ENCODE assay signal across 24 mouse cellular contexts in genomic region chr11:72851214-72851613, GRCm38 (mm10).
"Had no signal": no experiment of that assay in that cellular context is flagged by ENCODE, and none has a peak within 500 bp of the region (broad histone marks: within the 10 kb centered on the region; RNA-seq: fewer than 3 reads in every experiment).

No protein-coding gene starts in this region.

- H3K9ac ChIP-seq: forebrain, postnatal 0 days; heart, embryonic 12.5 days; hindbrain, embryonic 12.5 days; hindbrain, embryonic 14.5 days; intestine, embryonic 15.5 days; limb, embryonic 12.5 days; liver, embryonic 13.5 days had no signal

- H3K4me2 ChIP-seq: heart, embryonic 12.5 days; hindbrain, embryonic 12.5 days; hindbrain, embryonic 14.5 days; intestine, embryonic 15.5 days; limb, embryonic 12.5 days; liver, embryonic 11.5 days; liver, embryonic 13.5 days had no signal

- H3K9me3 ChIP-seq: heart, embryonic 10.5 days; heart, embryonic 12.5 days; hindbrain, embryonic 10.5 days; hindbrain, embryonic 12.5 days; intestine, embryonic 15.5 days; limb, embryonic 10.5 days; limb, embryonic 12.5 days; liver, embryonic 13.5 days had no signal

- H3K4me3 ChIP-seq: heart, embryonic 10.5 days; heart, embryonic 12.5 days; hindbrain, embryonic 10.5 days; hindbrain, embryonic 12.5 days; intestine, embryonic 15.5 days; limb, embryonic 10.5 days; limb, embryonic 12.5 days; liver, embryonic 13.5 days had no signal

- H3K4me1 ChIP-seq: heart, embryonic 10.5 days; heart, embryonic 12.5 days; hindbrain, embryonic 10.5 days; hindbrain, embryonic 12.5 days; intestine, embryonic 15.5 days; limb, embryonic 10.5 days; limb, embryonic 12.5 days; liver, embryonic 13.5 days had no signal

- H3K27me3 ChIP-seq: heart, embryonic 12.5 days; hindbrain, embryonic 12.5 days; intestine, embryonic 15.5 days; limb, embryonic 12.5 days; liver, embryonic 13.5 days had no signal

- DNase-seq: gastrocnemius, postnatal 14 days; gastrocnemius, postnatal 36 days; heart, adult 18-20 months; heart, postnatal 10 days; heart, postnatal 4 days; kidney, adult 18-20 months; kidney, adult 8-10 months; kidney, postnatal 10 days; kidney, postnatal 25 days; kidney, postnatal 4 days; layer of hippocampus, adult 9-11 months; liver; liver, embryonic 13.5 days had no signal

- H3K27ac ChIP-seq: heart, embryonic 10.5 days; hindbrain, embryonic 10.5 days; hindbrain, embryonic 12.5 days; intestine, embryonic 15.5 days; limb, embryonic 10.5 days; limb, embryonic 12.5 days; liver, embryonic 13.5 days had no signal

- ATAC-seq: inflammation-experienced regulatory T-cells, adult 6 months had no signal
